19 mouse cellular contexts compared by ENCODE assay signal in the genomic region with DNA sequence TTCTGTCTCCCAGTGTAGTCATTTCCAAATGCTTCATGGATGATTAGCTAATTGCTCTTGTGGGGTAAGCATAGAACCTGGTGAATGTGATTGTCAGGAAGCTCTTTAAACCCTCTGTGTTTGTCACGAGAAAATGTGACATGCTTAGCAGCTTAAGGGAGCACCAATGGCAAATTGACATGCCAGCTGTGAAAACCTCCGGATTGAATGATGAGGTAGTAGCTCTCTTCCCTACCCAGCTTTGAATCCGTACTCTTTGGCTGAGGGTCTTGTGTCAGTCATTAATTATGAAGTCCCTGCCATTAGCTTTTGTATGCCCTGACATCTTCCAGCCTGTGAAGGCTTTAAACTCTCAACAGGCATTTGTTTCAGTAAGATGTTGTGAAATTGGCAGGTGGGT.
A peak's percentile ranks its signal among the peaks of the same experiment; 100 is the strongest.
DNase-seq lines count a peak whose midpoint lies in the region; ATAC-seq and TF ChIP-seq lines count a peak whose summit lies in the region.
"Had no signal": no experiment of that assay in that cellular context is flagged by ENCODE, and none has a peak within 500 bp of the region (broad histone marks: within the 10 kb centered on the region; RNA-seq: fewer than 3 reads in every experiment).

No protein-coding gene starts in this region.

- no peak for TF ChIP-seq EP300 in stomach, postnatal 0 days (optimal IDR thresholded peaks at IDR 0.05)

- no peak overlapping the region for H3K4me3 ChIP-seq in forebrain, embryonic 11.5 days (ENCODE audit: low read depth, low read length)
- H3K4me3 ChIP-seq in forebrain, embryonic 10.5 days, result no peak overlapping the region
- no peak overlapping the region for H3K4me3 ChIP-seq in forebrain, postnatal 0 days (ENCODE audit: low read depth, low read length)
- H3K4me3 ChIP-seq in midbrain, embryonic 16.5 days (ENCODE audit: low read depth, low read length), result no peak overlapping the region
- H3K4me3 ChIP-seq in liver, embryonic 12.5 days, result no peak overlapping the region
- H3K4me3 ChIP-seq in stomach, postnatal 0 days (ENCODE audit: low read depth, low read length), result no peak overlapping the region
- H3K4me3 ChIP-seq: heart, embryonic 10.5 days; intestine, embryonic 15.5 days had no signal

- H3K9me3 ChIP-seq in forebrain, embryonic 11.5 days (ENCODE audit: control insufficient read depth, low read length), result no peaks in the 10 kb centered on the region
- no peaks in the 10 kb centered on the region for H3K9me3 ChIP-seq in forebrain, embryonic 10.5 days
- no peaks in the 10 kb centered on the region for H3K9me3 ChIP-seq in forebrain, postnatal 0 days (ENCODE audit: low read length)
- no peaks in the 10 kb centered on the region for H3K9me3 ChIP-seq in midbrain, embryonic 16.5 days (replicated peaks; ENCODE audit: control insufficient read depth, low read length, poor library complexity, severe bottlenecking)
- no peaks in the 10 kb centered on the region for H3K9me3 ChIP-seq in liver, embryonic 12.5 days (replicated peaks)
- H3K9me3 ChIP-seq in stomach, postnatal 0 days (ENCODE audit: control insufficient read depth, low read length), result no peaks in the 10 kb centered on the region
- H3K9me3 ChIP-seq: G1E; heart, embryonic 10.5 days; intestine, embryonic 15.5 days had no signal

- 0 out of 2 replicates have a peak, but pooled peaks have one; percentile 36 for ATAC-seq in forebrain, embryonic 11.5 days (replicated peaks; ENCODE audit: low FRiP score)
- ATAC-seq in forebrain, postnatal 0 days, result peak; percentile 83
- peak; percentile 58 for ATAC-seq in midbrain, embryonic 16.5 days
- ATAC-seq in liver, embryonic 12.5 days, result no peak
- no peak for ATAC-seq in stomach, postnatal 0 days (ENCODE audit: low FRiP score, low TSS enrichment)
- ATAC-seq: CD4-positive, CD25-positive, alpha-beta regulatory T cell, adult 4 months; intestine, embryonic 15.5 days had no signal

- TF ChIP-seq CTCF in forebrain, postnatal 0 days (IDR thresholded peaks at IDR 0.05; ENCODE audit: low read depth), result no peak
- TF ChIP-seq CTCF in stomach, postnatal 0 days (IDR thresholded peaks at IDR 0.05; ENCODE audit: low read depth), result no peak

- no peak overlapping the region for H3K27ac ChIP-seq in forebrain, embryonic 11.5 days (ENCODE audit: low read depth, low read length)
- no peak overlapping the region for H3K27ac ChIP-seq in forebrain, embryonic 10.5 days
- H3K27ac ChIP-seq in forebrain, postnatal 0 days (ENCODE audit: low read depth, low read length), result no peak overlapping the region
- no peak overlapping the region for H3K27ac ChIP-seq in midbrain, embryonic 16.5 days (ENCODE audit: low read length)
- H3K27ac ChIP-seq in liver, embryonic 12.5 days, result no peak overlapping the region
- no peak overlapping the region for H3K27ac ChIP-seq in stomach, postnatal 0 days (replicated peaks)
- H3K27ac ChIP-seq: heart, embryonic 10.5 days; intestine, embryonic 15.5 days had no signal

- no peaks in the 10 kb centered on the region for H3K4me1 ChIP-seq in forebrain, embryonic 11.5 days (replicated peaks; ENCODE audit: control insufficient read depth, insufficient read depth, low read length)
- 0 out of 2 replicates have a peak, but pooled peaks cover 4% of the 10 kb centered on the region for H3K4me1 ChIP-seq in forebrain, embryonic 10.5 days
- no peaks in the 10 kb centered on the region for H3K4me1 ChIP-seq in forebrain, postnatal 0 days (ENCODE audit: insufficient read depth)
- no peaks in the 10 kb centered on the region for H3K4me1 ChIP-seq in midbrain, embryonic 16.5 days (ENCODE audit: control insufficient read depth, insufficient read depth, low read length)
- no peaks in the 10 kb centered on the region for H3K4me1 ChIP-seq in liver, embryonic 12.5 days
- no peaks in the 10 kb centered on the region for H3K4me1 ChIP-seq in stomach, postnatal 0 days (replicated peaks; ENCODE audit: control insufficient read depth, insufficient read depth)
- H3K4me1 ChIP-seq: heart, embryonic 10.5 days; intestine, embryonic 15.5 days had no signal

- H3K4me2 ChIP-seq in forebrain, embryonic 11.5 days (ENCODE audit: low read depth, low read length, severe bottlenecking), result no peak overlapping the region
- no peak overlapping the region for H3K4me2 ChIP-seq in forebrain, postnatal 0 days (ENCODE audit: low read depth)
- no peak overlapping the region for H3K4me2 ChIP-seq in midbrain, embryonic 16.5 days (ENCODE audit: low read length)
- H3K4me2 ChIP-seq in liver, embryonic 12.5 days, result no peak overlapping the region
- H3K4me2 ChIP-seq in stomach, postnatal 0 days (replicated peaks; ENCODE audit: low read depth), result no peak overlapping the region
- H3K4me2 ChIP-seq: intestine, embryonic 15.5 days; lung, embryonic 14.5 days had no signal

- WGBS in forebrain, embryonic 11.5 days, result 32% methylated on average over 3 of the region's 3 CpGs
- 43% methylated on average over 3 of the region's 3 CpGs for WGBS in forebrain, embryonic 10.5 days
- WGBS in forebrain, postnatal 0 days, result 10% methylated on average over 3 of the region's 3 CpGs
- WGBS in midbrain, embryonic 16.5 days, result 24% methylated on average over 3 of the region's 3 CpGs
- 39% methylated on average over 3 of the region's 3 CpGs for WGBS in liver, embryonic 12.5 days (ENCODE audit: insufficient replicate concordance)
- 29% methylated on average over 3 of the region's 3 CpGs for WGBS in stomach, postnatal 0 days

- no peaks in the 10 kb centered on the region for H3K36me3 ChIP-seq in forebrain, embryonic 11.5 days (ENCODE audit: control insufficient read depth, insufficient read depth, low read length)
- no peaks in the 10 kb centered on the region for H3K36me3 ChIP-seq in forebrain, embryonic 10.5 days (replicated peaks)
- no peaks in the 10 kb centered on the region for H3K36me3 ChIP-seq in forebrain, postnatal 0 days (ENCODE audit: insufficient read depth)
- H3K36me3 ChIP-seq in midbrain, embryonic 16.5 days (ENCODE audit: control insufficient read depth, insufficient read depth, low read length), result no peaks in the 10 kb centered on the region
- H3K36me3 ChIP-seq in liver, embryonic 12.5 days, result no peaks in the 10 kb centered on the region
- H3K36me3 ChIP-seq in stomach, postnatal 0 days (ENCODE audit: control insufficient read depth, insufficient read depth, low read length), result no peaks in the 10 kb centered on the region
- H3K36me3 ChIP-seq: G1E; heart, embryonic 10.5 days; intestine, embryonic 15.5 days had no signal

- DNase-seq in forebrain, embryonic 11.5 days (ENCODE audit: low spot score), result no peak
- no peak for DNase-seq in forebrain, embryonic 10.5 days (ENCODE audit: extremely low spot score, low spot score)
- peak; percentile 32 for DNase-seq in embryo, embryonic 10.5 days (ENCODE audit: low spot score)
- peak; percentile 3 for DNase-seq in forebrain, postnatal 0 days
- DNase-seq in frontal cortex, postnatal 10 days (ENCODE audit: low spot score in 2 of 2), result no peak
- DNase-seq in stomach, postnatal 0 days (ENCODE audit: low spot score), result no peak
- DNase-seq: adrenal gland, postnatal 36 days; cerebellum, adult 9-11 months; heart, postnatal 14 days; left cerebral cortex, postnatal 4 days; lung, embryonic 14.5 days; lung, postnatal 4 days; right cerebral cortex, adult 18-20 months had no signal

- no peak overlapping the region for H3K9ac ChIP-seq in forebrain, embryonic 11.5 days (ENCODE audit: low read length)
- H3K9ac ChIP-seq in forebrain, postnatal 0 days, result no peak overlapping the region
- no peak overlapping the region for H3K9ac ChIP-seq in midbrain, embryonic 16.5 days (ENCODE audit: low read depth, low read length)
- H3K9ac ChIP-seq in liver, embryonic 12.5 days, result no peak overlapping the region
- no peak overlapping the region for H3K9ac ChIP-seq in stomach, postnatal 0 days (ENCODE audit: low read length)
- H3K9ac ChIP-seq: intestine, embryonic 15.5 days; lung, embryonic 14.5 days had no signal

- H3K27me3 ChIP-seq in forebrain, embryonic 11.5 days (ENCODE audit: control insufficient read depth, insufficient read depth, low read length), result no peaks in the 10 kb centered on the region
- no peaks in the 10 kb centered on the region for H3K27me3 ChIP-seq in forebrain, embryonic 10.5 days (ENCODE audit: poor library complexity, severe bottlenecking)
- no peaks in the 10 kb centered on the region for H3K27me3 ChIP-seq in forebrain, postnatal 0 days (ENCODE audit: insufficient read depth, low read length)
- no peaks in the 10 kb centered on the region for H3K27me3 ChIP-seq in midbrain, embryonic 16.5 days (ENCODE audit: control insufficient read depth, insufficient read depth, low read depth, low read length)
- no peaks in the 10 kb centered on the region for H3K27me3 ChIP-seq in liver, embryonic 12.5 days (replicated peaks)
- H3K27me3 ChIP-seq in stomach, postnatal 0 days (ENCODE audit: control insufficient read depth, insufficient read depth, low read length), result no peaks in the 10 kb centered on the region
- H3K27me3 ChIP-seq: intestine, embryonic 15.5 days had no signal

Comparison
In these comparisons a context has a peak if more than half of its experiments do, and no peak if none do; other contexts are left out.
1. DNase-seq: peak in embryo, embryonic 10.5 days (single experiment) and forebrain, postnatal 0 days (single experiment); none in forebrain, embryonic 11.5 days (single experiment), forebrain, embryonic 10.5 days (single experiment), frontal cortex, postnatal 10 days (0 of 2) and stomach, postnatal 0 days (single experiment).
2. ATAC-seq: peak in forebrain, embryonic 11.5 days (single experiment), forebrain, postnatal 0 days (single experiment) and midbrain, embryonic 16.5 days (single experiment); none in liver, embryonic 12.5 days (single experiment) and stomach, postnatal 0 days (single experiment).